Mouse (Mus musculus): ENCODE measurements around the gene Slc25a30. TPM values are rescaled to one million over a fixed set of nuclear protein-coding genes. Genes with fewer than 3 reads are reported as not detected.

Gene Slc25a30
- polyA plus RNA-seq, 1 experiment from 2014 or later = 9.2 TPM

DNA sequence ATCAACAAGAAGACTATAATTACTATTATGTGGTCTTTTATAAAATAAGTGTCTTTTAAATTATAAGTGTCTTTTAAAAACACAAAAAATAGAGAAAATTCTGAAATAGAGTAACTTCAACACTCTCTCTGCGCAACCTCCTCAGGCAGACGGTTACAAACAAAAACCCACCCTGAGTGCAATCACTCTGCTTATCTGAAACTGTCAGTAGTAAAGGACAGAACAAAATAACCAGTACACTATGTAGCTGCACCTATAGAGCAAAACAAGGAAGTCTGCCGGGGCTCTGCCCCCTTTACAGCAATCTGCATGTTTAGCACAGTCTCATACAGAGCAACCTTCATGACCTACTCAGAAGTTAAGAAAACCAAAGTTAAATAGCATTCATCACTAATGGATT, 44.9 kb downstream of the Slc25a30 start:
- H3K9ac ChIP-seq (ENCODE audit: low read length) = no peak overlapping the region
- H3K4me3 ChIP-seq (ENCODE audit: control insufficient read depth in 1 of 2, insufficient read depth in 1 of 2, low read depth in 1 of 2, low read length in 2 of 2) = no peak overlapping the region
- peaks cover 89% of the 10 kb centered on the region for H3K36me3 ChIP-seq (ENCODE audit: control insufficient read depth, insufficient read depth, low read length)
- H3K4me1 ChIP-seq (ENCODE audit: control insufficient read depth in 2 of 2, insufficient read depth in 2 of 2, low read length in 2 of 2) = no peaks in the 10 kb centered on the region
- H3K27me3 ChIP-seq (ENCODE audit: control insufficient read depth, insufficient read depth, low read length) = no peaks in the 10 kb centered on the region
- ATAC-seq (ENCODE audit: insufficient number of reproducible peaks, insufficient read depth, low FRiP score, low read depth) = no peak
- no peaks in the 10 kb centered on the region for H3K9me3 ChIP-seq (ENCODE audit: control insufficient read depth, low read length)
- no peak overlapping the region for H3K27ac ChIP-seq (replicated peaks in 1 of 2; ENCODE audit: control insufficient read depth in 1 of 2, insufficient read depth in 1 of 2, low read depth in 2 of 2, low read length in 2 of 2)
- WGBS = 64% methylated on average over 3 of the region's 3 CpGs
- no peak overlapping the region for H3K4me2 ChIP-seq (ENCODE audit: low read length)

DNA sequence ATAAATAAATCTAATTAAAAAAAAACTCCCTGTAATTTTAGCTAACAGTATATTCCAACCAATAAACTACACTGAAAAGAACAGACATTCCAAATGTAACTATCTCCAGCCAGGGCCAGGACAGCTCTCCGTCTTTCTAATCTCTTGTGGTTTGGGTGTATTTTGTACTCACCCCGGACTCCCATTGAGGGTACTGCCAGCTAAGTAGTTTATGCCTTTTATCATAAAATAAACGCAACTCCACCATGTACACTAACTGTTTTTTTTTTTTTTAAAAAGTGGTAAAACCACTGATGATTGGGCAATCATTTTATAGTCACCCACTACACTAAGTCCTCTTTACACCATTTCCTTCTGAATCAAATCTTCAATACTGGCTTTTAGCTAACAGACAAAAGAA, 51.2 kb downstream of the Slc25a30 start:
- H3K4me2 ChIP-seq (ENCODE audit: low read length) = no peak overlapping the region
- H3K4me1 ChIP-seq (ENCODE audit: control insufficient read depth in 2 of 2, insufficient read depth in 2 of 2, low read length in 2 of 2) = no peaks in the 10 kb centered on the region
- H3K4me3 ChIP-seq (ENCODE audit: control insufficient read depth in 1 of 2, insufficient read depth in 1 of 2, low read depth in 1 of 2, low read length in 2 of 2) = no peak overlapping the region
- no peaks in the 10 kb centered on the region for H3K27me3 ChIP-seq (ENCODE audit: control insufficient read depth, insufficient read depth, low read length)
- no peak overlapping the region for H3K9ac ChIP-seq (ENCODE audit: low read length)
- no peak for ATAC-seq (ENCODE audit: insufficient number of reproducible peaks, insufficient read depth, low FRiP score, low read depth)
- H3K36me3 ChIP-seq (ENCODE audit: control insufficient read depth, insufficient read depth, low read length) = peaks cover 94% of the 10 kb centered on the region
- no peaks in the 10 kb centered on the region for H3K9me3 ChIP-seq (ENCODE audit: control insufficient read depth, low read length)
- 84% methylated on average over 3 of the region's 3 CpGs for WGBS
- H3K27ac ChIP-seq (replicated peaks in 1 of 2; ENCODE audit: control insufficient read depth in 1 of 2, insufficient read depth in 1 of 2, low read depth in 2 of 2, low read length in 2 of 2) = no peak overlapping the region

DNA sequence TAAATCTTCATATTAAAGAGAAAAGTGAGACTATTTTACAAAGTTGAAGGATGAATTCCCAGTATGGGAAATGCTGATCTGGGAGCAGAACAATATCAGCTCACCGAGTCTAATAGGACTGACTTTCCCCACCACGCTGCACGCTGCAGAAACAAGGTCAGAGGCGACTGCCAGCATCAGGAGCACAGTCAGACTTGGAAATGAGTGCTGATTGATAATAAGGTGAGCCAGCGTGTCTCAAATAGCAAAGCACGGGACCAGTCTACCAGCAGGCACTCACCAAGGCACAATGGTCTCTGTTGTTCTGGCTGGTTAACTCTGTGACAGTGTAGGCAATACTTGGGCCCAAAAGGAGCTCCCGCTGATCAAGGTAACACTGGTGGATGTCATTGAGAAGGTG, 54.2 kb downstream of the Slc25a30 start:
- no peak for ATAC-seq (ENCODE audit: insufficient number of reproducible peaks, insufficient read depth, low FRiP score, low read depth)
- no peaks in the 10 kb centered on the region for H3K4me1 ChIP-seq (ENCODE audit: control insufficient read depth in 2 of 2, insufficient read depth in 2 of 2, low read length in 2 of 2)

DNA sequence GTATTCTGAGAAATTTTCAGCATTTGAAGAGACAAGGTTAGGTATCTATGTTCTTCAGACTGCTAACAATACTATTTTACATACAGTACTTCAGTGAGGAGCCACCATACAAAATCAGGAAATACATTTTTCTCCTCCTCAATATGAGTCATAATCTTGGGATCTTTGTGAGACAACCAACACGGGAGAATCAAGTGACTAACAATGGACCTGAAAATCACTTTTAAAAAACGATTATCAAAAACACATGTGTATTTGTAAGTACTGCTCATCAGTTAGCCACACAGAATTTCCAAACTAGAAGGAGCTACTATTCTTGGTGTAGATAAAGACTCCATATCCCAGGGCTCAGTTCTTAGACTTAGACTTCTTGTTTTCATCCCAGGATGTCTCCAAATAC, 55.5 kb downstream of the Slc25a30 start:
- H3K27ac ChIP-seq (replicated peaks in 1 of 2; ENCODE audit: control insufficient read depth in 1 of 2, insufficient read depth in 1 of 2, low read depth in 2 of 2, low read length in 2 of 2) = no peak overlapping the region
- no peak overlapping the region for H3K4me3 ChIP-seq (ENCODE audit: control insufficient read depth in 1 of 2, insufficient read depth in 1 of 2, low read depth in 1 of 2, low read length in 2 of 2)
- peaks cover 96% of the 10 kb centered on the region for H3K36me3 ChIP-seq (ENCODE audit: control insufficient read depth, insufficient read depth, low read length)
- ATAC-seq (ENCODE audit: insufficient number of reproducible peaks, insufficient read depth, low FRiP score, low read depth) = no peak
- H3K9me3 ChIP-seq (ENCODE audit: control insufficient read depth, low read length) = no peaks in the 10 kb centered on the region
- H3K9ac ChIP-seq (ENCODE audit: low read length) = no peak overlapping the region
- no peaks in the 10 kb centered on the region for H3K4me1 ChIP-seq (ENCODE audit: control insufficient read depth in 2 of 2, insufficient read depth in 2 of 2, low read length in 2 of 2)
- no peaks in the 10 kb centered on the region for H3K27me3 ChIP-seq (ENCODE audit: control insufficient read depth, insufficient read depth, low read length)
- H3K4me2 ChIP-seq (ENCODE audit: low read length) = no peak overlapping the region
- WGBS = 67% methylated on average over 2 of the region's 2 CpGs

More for the DNA sequence above, 54.2 kb downstream of the Slc25a30 start:
- H3K36me3 ChIP-seq (ENCODE audit: control insufficient read depth, insufficient read depth, low read length) = peaks cover 96% of the 10 kb centered on the region
- no peak overlapping the region for H3K4me3 ChIP-seq (ENCODE audit: control insufficient read depth in 1 of 2, insufficient read depth in 1 of 2, low read depth in 1 of 2, low read length in 2 of 2)
- 86% methylated on average over 7 of the region's 7 CpGs for WGBS
- no peak overlapping the region for H3K27ac ChIP-seq (replicated peaks in 1 of 2; ENCODE audit: control insufficient read depth in 1 of 2, insufficient read depth in 1 of 2, low read depth in 2 of 2, low read length in 2 of 2)
- H3K4me2 ChIP-seq (ENCODE audit: low read length) = no peak overlapping the region
- no peak overlapping the region for H3K9ac ChIP-seq (ENCODE audit: low read length)
- H3K9me3 ChIP-seq (ENCODE audit: control insufficient read depth, low read length) = no peaks in the 10 kb centered on the region
- H3K27me3 ChIP-seq (ENCODE audit: control insufficient read depth, insufficient read depth, low read length) = no peaks in the 10 kb centered on the region

DNA sequence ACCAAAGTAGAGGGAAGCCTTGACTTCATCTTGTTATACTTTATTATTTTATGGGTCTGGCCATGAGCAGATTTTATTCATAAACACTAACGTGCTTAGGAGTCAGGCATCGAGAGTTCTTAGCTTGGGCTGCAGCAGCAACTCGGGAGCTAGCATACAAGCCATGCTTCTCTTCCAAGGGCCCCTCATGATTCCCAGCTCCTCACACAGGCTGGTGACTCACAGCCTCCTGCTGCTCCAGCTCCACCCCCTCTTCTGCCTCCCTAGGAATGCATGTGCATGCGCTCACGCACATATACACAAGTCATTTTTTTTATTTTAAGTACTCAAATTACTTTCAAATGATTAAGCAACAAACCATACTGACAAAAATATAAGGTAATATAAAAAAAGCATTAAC, 58.7 kb downstream of the Slc25a30 start:
- Histone ChIP-seq H3K4me2 (ENCODE audit: low read length) (no peak overlapping the region), H3K36me3 (ENCODE audit: control insufficient read depth, insufficient read depth, low read length) (peaks cover 88% of the 10 kb centered on the region), H3K9me3 (ENCODE audit: control insufficient read depth, low read length) (no peaks in the 10 kb centered on the region), H3K4me1 (ENCODE audit: control insufficient read depth in 2 of 2, insufficient read depth in 2 of 2, low read length in 2 of 2) (peaks cover 0 to 4% of the 10 kb centered on the region in 2 experiments; a peak in 1 of 4 replicates), H3K27ac (replicated peaks in 1 of 2; ENCODE audit: control insufficient read depth in 1 of 2, insufficient read depth in 1 of 2, low read depth in 2 of 2, low read length in 2 of 2) (no peak overlapping the region), H3K9ac (ENCODE audit: low read length) (no peak overlapping the region), H3K27me3 (ENCODE audit: control insufficient read depth, insufficient read depth, low read length) (no peaks in the 10 kb centered on the region), H3K4me3 (ENCODE audit: control insufficient read depth in 1 of 2, insufficient read depth in 1 of 2, low read depth in 1 of 2, low read length in 2 of 2) (no peak overlapping the region)
- WGBS = 89% methylated on average over 5 of the region's 5 CpGs
- no peak for ATAC-seq (ENCODE audit: insufficient number of reproducible peaks, insufficient read depth, low FRiP score, low read depth)

DNA sequence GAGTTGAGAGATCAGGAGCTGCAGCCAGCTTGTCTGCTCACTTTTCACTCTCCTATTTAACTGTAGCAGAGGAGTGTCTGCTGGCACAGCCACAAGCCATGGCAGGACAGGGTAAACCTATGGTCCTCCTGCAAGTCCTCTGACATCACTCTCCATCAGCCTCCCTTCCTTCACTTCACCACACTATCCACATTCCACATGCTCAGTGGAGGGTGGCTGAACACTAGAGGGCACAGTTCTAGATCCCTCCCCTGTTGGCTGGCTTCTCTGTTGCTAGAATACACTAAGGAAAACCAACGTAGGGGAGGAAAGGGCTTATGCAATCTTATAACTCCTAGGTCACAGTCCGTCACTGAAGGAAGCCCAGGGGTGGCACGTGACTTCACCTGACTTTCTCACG, 59.8 kb downstream of the Slc25a30 start:
- ATAC-seq (ENCODE audit: insufficient number of reproducible peaks, insufficient read depth, low FRiP score, low read depth) = no peak
- 65% methylated on average over 4 of the region's 4 CpGs for WGBS

DNA sequence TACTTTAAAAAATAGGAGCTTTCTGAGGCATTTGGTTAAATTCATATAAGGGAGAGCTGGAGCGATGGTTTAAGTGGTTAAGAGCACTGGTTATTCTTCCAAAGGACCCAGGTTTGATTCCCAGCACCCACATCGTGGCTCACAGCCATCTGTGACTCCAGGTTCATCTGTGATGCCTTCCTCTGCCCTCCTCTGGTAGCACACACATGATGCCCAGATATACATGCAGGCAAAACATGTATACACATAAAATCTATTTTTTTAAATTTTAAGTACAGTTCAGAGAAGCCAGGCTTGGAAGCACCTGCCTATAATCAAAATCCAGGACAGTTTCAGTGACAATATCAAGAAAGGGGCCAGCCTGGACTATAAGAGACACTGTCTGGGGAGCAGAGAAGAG, 64.0 kb downstream of the Slc25a30 start:
- Histone ChIP-seq H3K27ac (replicated peaks in 1 of 2; ENCODE audit: control insufficient read depth in 1 of 2, insufficient read depth in 1 of 2, low read depth in 2 of 2, low read length in 2 of 2) (no peak overlapping the region), H3K9ac (ENCODE audit: low read length) (no peak overlapping the region), H3K9me3 (ENCODE audit: control insufficient read depth, low read length) (no peaks in the 10 kb centered on the region), H3K4me1 (ENCODE audit: control insufficient read depth in 2 of 2, insufficient read depth in 2 of 2, low read length in 2 of 2) (peaks cover 0 to 7% of the 10 kb centered on the region in 2 experiments; a peak in 2 of 4 replicates), H3K4me3 (ENCODE audit: control insufficient read depth in 1 of 2, insufficient read depth in 1 of 2, low read depth in 1 of 2, low read length in 2 of 2) (no peak overlapping the region), H3K4me2 (ENCODE audit: low read length) (no peak overlapping the region), H3K36me3 (ENCODE audit: control insufficient read depth, insufficient read depth, low read length) (peaks cover 83% of the 10 kb centered on the region), H3K27me3 (ENCODE audit: control insufficient read depth, insufficient read depth, low read length) (no peaks in the 10 kb centered on the region)
- WGBS = 93% methylated on average over 2 of the region's 2 CpGs
- no peak for ATAC-seq (ENCODE audit: insufficient number of reproducible peaks, insufficient read depth, low FRiP score, low read depth)

More for the DNA sequence above, 59.8 kb downstream of the Slc25a30 start:
- no peak overlapping the region for H3K27ac ChIP-seq (replicated peaks in 1 of 2; ENCODE audit: control insufficient read depth in 1 of 2, insufficient read depth in 1 of 2, low read depth in 2 of 2, low read length in 2 of 2)
- no peaks in the 10 kb centered on the region for H3K27me3 ChIP-seq (ENCODE audit: control insufficient read depth, insufficient read depth, low read length)
- H3K4me3 ChIP-seq (ENCODE audit: control insufficient read depth in 1 of 2, insufficient read depth in 1 of 2, low read depth in 1 of 2, low read length in 2 of 2) = no peak overlapping the region
- peaks cover 0 to 4% of the 10 kb centered on the region in 2 experiments; a peak in 1 of 4 replicates for H3K4me1 ChIP-seq (ENCODE audit: control insufficient read depth in 2 of 2, insufficient read depth in 2 of 2, low read length in 2 of 2)
- H3K4me2 ChIP-seq (ENCODE audit: low read length) = no peak overlapping the region
- H3K36me3 ChIP-seq (ENCODE audit: control insufficient read depth, insufficient read depth, low read length) = peaks cover 83% of the 10 kb centered on the region
- no peak overlapping the region for H3K9ac ChIP-seq (ENCODE audit: low read length)
- no peaks in the 10 kb centered on the region for H3K9me3 ChIP-seq (ENCODE audit: control insufficient read depth, low read length)

DNA sequence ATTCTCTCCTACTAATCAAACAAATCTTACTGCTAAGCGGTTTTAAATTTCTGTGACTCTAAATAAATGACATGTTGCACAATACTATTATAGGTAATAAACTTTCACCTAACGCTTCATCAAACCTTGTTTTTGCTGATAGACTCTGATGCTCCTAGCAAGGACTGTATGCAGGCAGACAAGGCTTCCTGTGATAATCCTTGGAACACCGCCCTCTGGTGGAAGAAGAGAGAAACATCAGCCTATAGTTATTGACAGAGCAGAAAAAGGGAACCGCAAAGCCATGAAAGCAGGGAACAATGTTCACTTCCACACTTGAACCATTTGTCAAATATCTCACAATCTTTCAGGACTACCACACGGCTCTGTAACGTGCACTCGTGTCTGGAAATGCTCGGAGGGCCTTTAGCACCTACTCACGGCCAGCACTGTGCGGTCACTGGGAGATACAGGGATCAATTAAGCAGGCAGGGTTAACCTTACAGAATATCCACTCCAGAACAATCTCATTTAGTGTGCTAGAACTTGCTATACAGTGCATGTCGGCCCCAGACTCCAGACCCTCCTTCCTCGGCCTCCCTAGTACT, 64.8 kb downstream of the Slc25a30 start:
- no peak for ATAC-seq (ENCODE audit: insufficient number of reproducible peaks, insufficient read depth, low FRiP score, low read depth)
- Histone ChIP-seq H3K27me3 (ENCODE audit: control insufficient read depth, insufficient read depth, low read length) (no peaks in the 10 kb centered on the region), H3K27ac (replicated peaks in 1 of 2; ENCODE audit: control insufficient read depth in 1 of 2, insufficient read depth in 1 of 2, low read depth in 2 of 2, low read length in 2 of 2) (no peak overlapping the region), H3K4me1 (ENCODE audit: control insufficient read depth in 2 of 2, insufficient read depth in 2 of 2, low read length in 2 of 2) (peaks cover 0 to 7% of the 10 kb centered on the region in 2 experiments; a peak in 2 of 4 replicates), H3K4me2 (ENCODE audit: low read length) (no peak overlapping the region), H3K4me3 (ENCODE audit: control insufficient read depth in 1 of 2, insufficient read depth in 1 of 2, low read depth in 1 of 2, low read length in 2 of 2) (no peak overlapping the region), H3K9me3 (ENCODE audit: control insufficient read depth, low read length) (no peaks in the 10 kb centered on the region), H3K9ac (ENCODE audit: low read length) (no peak overlapping the region), H3K36me3 (ENCODE audit: control insufficient read depth, insufficient read depth, low read length) (peaks cover 83% of the 10 kb centered on the region)
- WGBS = 56% methylated on average over 12 of the region's 12 CpGs
